Mouse (Mus musculus) cerebellum, postnatal 25 days (tissue): ENCODE results near the gene Eepd1.

Experiments used
- DNase-seq, 2 experiments: peaks; one replicate each; pipeline ENCODE4 v3.0.0; 2021; ENCODE audit warnings: mixed read lengths in 2 of 2

Eepd1 gene

DNA sequence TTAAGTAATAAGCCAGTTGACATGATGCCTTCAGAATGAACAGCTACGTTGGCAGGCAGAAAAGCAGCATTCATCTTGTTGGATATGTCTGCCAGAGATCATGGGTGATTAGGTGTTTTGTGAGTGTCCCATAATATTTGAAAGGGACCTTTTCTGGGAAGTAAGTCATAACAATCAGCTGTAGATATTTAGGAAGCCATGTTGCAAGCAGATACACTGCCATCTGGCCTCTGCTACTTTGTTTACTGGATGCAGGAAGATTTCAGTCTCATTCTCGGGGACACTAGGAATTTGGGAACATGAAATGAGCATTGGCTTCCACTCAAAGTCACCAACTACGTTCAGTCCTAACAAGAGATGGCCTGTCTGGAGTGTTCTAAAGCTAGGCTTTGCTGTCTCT is 54.1 kb downstream of the Eepd1 start:
- no peak for DNase-seq

DNA sequence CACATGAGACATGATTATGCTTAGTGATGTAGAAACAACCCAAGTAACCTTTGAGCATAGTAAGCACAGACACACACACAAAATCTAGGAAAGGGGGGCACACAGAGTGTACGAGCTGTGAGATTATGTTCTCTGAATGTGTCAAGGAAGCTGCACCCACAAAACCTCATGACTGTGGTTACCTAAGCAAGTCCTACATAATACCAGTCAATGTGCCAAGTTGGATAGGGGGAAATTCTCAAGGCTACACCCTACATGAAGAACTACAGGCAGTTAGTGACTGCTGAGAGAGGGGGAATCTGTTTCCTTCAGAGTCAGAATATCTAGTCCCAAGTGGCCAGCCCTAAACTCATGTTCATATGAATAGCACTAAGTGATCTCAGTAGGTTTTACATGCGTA is 58.1 kb downstream of the Eepd1 start:
- no peak for DNase-seq

DNA sequence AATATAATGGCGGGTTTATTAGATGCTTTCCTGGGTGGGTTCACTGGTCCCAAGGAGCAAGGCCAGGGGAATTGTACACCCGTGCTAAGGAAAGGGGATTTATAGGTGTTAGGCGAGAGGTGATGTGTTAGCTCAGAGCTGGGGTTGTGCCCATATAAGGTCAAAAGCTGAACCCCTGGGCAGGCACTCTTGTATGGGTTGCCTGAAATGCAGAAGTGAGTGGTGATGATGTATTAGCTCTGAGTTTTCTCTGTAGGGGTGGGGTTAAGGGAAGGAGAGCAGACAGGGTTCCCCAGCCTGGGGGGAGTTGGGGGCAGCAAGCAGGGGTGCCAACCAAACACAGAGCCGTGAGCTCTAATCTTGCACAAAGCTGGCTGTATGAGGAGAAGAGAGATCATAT is 60.0 kb downstream of the Eepd1 start:
- no peak for DNase-seq

DNA sequence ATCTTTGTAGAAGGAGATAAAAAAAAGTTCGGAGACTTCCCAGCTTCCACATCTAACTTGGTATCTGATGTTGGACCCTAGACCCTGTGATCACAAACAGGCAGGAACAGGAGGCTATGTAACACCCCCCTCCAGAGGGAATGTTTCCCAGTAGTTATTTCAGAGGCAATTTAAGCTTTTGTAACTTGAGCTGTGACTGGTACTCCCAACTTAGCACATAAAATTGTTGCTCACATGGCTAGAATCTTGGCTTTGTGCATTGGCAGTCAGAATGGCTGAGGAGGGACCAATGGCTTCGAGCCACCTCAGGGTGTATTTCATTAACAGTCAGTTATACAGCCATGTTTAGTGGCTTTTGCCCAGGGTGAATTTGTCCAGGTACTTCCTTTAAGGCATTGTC is 63.9 kb downstream of the Eepd1 start:
- DNase-seq = no peak

DNA sequence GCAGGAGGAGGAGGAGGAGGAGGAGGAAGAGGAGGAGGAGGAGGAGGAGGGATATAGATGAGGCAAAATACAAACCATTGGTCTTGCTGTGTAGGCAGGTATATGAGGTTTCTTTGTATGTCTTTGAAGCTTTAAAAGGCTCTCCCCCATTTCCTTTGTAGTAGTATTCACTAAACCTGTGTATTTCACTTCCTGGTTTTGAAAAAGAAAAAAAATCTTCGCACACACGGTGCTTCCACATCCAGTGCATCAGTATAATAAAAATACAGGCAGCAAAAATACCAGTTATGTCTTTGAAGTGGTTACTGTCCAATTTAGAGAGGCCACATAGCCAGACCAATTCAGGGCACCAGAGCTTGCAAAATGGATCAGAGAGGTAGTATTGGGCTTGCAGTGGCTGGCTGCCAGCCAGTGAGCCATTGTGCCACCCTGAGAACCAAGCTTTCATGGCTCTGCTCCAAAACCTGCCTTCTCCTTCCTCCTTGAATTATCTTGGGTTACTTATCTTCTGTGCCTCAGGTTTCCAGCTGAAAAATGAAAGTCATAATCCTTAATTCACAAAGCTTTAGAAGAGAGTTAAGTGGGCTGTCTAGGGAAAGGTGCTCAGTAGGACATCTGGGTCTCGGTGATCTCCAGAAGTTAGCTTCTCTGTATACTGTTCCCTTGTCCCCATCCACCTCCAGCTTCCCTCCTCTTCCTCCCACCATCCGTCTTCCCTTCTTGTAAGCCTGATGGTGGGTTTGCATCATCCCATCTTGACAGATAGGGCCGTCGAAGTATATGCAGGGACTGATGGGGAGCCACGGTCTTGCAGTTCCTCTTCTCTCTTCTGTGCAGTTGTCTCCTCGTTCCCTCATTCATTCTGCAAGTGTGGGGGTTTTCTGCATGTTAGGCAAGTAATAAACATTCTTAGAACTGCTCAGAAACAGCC is 68.0 kb downstream of the Eepd1 start:
- DNase-seq = peak in 1 of 2 experiments; percentile 56

DNA sequence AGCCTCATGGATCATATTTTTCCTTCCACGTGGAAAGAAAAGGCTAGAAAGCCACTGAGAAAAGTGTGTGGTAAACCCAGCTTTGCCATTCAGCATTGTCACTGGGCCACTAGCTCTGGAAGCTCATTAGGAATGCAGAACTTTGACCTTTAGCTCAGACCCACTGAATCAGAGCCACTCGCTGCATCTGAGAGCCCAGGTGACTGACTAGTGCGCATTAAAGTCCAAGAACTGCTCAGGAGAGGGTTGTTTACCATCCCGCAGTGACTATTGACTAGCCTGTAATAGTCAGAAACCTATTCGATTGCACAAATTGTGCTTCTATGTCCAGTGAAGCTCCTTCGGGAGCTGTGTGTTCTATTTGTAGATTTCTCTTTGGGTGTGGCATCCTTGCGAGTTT is 68.8 kb downstream of the Eepd1 start:
- DNase-seq = no peak

DNA sequence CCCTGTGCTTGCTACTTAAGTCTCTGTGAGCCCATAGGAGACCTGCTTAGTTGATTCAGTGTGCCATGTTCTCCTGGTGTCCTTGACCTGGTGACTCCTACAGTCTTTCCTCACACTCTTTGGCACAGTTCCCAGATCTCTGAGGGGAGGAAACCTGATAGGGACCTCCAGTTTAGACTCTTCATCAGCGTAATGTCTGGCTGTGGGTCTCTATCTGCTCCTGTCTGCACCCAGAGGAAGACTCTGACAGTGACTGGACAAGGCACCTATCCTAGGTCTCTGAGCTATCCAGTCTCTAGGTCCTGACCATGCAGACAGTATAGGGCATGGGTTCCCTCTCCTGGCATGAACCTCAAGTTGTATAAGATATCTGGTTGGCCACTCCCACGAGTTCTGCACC is 71.2 kb downstream of the Eepd1 start:
- no peak for DNase-seq

DNA sequence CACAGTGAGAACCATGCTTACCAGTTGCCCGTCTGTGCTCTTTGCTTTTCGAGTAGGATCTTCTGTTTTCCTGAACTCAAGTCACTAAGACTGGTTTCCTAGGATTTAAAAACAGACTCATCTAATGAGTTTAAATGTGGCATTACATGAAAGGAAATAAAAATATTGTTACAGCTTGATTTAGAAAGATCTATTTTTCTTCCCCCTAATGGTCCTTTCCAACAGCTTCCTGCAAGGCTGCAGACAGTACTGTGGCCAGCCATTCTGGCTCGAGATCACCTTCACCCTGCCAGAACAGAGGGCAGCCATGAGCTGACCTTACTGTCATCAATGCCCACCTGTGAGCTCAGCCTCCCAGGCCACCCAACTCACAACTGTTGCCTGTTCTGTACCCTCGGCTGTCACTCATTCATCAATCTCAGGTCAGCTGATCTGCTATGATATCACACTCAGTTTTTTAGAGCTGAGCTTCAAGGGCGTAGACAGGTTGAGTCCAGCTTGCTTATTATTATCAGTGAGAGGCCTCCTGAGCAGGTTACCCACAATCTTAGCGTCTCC is 73.0 kb downstream of the Eepd1 start:
- no peak for DNase-seq

DNA sequence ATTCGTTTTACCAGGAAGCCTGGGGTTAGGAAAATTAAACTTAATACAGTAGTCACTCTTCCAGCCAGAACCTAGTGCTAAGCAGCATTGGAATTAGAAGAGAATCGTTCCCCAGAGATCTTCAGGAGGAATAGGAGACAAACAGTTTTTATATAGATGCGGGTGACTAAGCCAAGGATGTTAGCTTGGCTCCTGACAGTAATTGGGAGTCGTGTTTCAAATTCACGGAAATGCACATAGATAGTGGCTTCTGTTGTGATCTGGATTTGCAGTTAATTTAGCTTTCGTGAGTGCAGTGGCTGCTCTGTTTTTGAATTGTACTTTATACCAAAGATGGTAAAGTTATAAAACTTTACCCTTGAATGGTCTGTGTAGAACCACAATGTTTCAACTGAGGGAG is 73.9 kb downstream of the Eepd1 start:
- no peak for DNase-seq

DNA sequence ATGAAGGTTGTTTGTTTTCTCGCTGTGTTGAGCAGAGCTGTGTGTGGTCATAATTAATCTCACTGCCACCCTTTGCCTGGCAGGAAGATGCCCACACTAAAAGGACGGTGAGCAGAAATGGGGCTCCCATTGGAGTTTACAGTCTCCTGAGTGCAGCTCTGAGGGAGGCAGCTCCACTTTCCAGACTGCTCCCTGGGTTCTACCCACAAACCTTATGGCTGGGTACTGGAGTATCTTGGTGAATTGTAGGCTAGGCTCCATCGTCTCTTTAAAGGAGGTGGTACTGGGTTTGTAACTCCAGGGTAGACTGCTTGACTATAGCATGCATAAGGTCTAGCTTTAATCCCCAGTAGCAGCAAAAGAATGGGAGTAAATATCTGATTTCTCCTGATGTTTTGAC is 74.7 kb downstream of the Eepd1 start:
- no peak for DNase-seq

DNA sequence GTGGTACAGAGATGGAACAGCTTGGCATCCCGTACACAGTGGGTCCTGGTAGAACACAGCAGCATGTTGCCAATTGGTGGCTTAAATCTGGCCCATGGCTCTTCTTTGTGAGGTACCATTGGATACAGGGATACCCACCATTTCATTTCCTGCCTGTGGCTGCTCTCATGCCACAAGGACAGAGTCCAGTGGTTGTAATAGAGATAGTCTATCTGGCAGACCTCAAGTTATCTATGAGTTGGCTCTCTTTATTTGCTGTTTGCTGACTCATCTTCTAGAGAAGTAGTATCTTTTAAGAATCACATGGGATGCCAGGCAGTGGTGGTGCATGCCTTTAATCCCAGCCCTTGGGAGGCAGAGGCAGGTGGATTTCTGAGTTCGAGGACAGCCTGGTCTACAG is 76.0 kb downstream of the Eepd1 start:
- no peak for DNase-seq

DNA sequence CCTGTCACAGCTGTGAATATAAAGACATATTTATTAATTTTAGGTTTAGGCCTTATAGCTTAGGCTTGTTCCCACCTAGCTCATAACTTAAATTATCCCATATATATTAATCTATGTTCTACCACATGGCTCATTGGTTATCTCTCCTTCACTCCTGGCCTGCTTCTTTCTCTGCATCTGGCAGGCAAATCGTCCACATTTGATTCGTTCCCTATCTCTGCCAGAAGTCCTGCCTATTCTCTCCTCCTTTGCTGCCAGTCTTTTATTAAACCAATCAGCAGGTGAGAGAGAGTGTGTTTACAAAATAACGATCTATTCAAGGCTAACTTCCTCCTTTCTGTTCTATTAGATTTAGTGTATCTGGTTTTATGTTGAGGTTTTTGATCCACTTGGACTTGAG is 77.5 kb downstream of the Eepd1 start:
- DNase-seq = no peak

DNA sequence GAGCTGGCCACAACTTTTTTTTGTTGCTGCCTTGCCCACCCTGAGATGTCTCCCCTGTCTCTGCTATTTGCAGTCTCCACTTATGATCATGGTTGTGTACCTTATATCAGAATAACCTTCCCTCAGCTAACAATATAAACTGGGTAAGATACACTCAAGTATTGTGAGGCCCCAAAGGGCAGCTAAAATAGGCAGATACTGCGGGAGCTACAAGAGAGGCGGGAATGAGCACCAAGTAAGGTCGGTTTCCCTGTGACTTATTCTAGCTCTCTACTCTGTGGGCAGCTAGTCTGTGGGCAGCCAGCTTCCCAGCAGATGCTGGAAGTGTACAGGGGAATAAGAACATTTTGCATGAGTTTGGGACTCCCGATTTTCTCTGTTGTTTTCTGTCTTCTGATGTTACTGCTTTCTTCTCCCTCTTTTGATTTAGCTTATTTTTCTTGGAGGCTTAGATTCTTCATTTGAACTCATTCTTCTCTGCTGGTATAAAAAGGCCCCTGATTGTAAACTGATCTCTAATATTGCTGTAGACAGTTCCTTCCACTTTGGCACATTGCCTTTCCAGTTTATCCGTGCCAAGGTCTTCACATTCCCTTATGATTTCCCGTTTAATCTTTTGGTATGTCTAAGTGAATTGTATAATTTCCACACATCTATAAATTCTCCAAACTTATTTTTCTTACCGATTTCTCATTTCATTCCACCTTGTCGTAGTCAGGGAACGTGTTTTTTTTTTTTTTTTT is 78.8 kb downstream of the Eepd1 start:
- DNase-seq = no peak

DNA sequence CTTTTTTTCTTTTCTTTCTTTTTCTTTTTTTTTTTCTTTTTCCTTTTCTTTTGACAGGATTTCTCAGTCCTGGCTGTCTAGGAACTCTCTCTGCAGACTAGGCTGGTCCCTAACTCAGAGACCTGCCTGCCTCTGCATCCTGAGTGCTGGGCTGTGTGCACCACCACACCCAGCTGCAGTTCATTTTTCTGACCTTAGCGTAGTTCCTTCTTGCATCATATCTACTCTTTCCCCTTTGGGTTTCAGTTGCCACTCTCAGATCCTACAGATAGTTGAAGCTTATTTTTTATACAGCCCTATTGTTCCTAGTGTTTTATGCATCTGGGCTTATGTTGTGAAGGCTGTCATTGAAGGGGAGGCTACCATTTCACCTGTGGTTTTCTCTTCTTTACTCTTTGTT is 79.8 kb downstream of the Eepd1 start:
- DNase-seq = no peak

DNA sequence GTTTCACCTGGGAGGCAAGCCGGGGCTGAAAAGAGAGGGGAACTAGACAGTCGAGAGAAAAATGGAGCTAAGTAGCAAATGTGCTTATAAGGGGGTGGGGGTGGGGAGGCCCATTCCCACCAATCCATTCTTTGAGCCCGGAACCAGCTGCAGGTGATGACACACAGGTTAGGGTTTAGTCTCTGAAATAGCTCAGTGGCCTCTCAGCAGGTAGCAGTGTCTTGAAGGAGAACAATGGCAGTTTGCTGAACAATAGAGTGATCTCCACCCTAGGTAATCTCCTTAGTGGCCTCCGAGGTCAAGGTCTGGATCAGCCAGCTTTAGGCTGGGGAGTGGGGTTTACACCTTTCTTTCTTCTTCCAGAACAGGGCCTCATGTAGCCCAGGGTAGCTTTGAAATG is 82.5 kb downstream of the Eepd1 start:
- DNase-seq = no peak

DNA sequence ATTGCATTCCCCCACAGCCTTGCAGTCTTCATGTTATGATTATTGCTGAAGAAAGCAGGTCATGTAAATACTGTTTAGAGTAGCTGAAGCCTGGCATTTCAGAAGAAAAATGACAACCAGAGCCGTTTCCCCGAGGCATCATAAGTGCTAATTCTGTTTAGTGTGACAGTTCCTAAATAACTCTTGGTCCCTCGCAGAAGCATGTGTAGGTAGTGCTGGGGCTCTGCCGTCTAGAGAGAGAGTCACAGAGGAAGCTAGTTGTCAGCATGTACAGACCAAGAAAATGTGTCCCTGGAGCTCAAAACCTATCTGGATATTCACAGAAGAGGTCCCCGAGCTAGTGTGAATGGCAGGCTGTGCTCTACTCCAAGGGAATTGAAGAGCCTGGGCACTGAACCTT is 85.7 kb downstream of the Eepd1 start:
- DNase-seq = no peak

DNA sequence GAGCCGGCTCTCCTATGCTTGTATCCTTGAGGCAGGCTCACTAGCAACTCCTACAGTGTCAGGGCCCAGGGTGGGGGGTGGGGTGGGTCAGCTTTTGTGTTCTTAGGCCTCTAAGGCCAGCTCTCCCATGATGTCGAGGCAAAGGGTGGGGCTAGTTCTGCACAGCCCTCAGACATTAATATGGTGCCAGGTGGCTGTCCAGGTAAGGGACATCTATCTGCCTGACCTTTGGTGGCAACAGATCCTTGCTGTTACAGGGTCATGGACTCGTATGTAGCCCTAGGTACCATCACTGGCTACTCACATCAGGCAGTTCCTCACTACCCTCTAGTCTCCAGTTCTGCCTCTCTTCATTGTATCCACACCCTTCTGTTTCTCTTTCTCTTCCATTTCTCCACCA is 87.4 kb downstream of the Eepd1 start:
- DNase-seq = no peak

DNA sequence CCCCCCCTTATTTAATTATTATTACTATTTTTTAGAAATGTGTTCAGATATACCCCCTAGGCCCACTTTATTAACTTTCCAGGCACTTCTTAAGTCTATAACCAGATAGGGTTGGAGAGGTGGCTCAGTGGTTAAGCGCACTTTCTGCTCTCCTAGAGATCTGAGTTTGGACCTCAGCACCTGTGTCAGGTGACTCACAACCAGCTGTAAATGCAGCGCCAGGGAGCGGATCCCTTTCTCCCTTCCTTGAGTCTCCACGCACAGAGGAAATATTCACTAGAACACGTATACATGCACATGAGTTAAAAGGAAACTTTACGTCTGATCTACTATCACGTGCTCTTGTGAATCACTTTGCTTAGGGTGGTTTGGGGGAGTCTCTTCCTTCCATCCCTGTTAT is 88.7 kb downstream of the Eepd1 start:
- DNase-seq = no peak

DNA sequence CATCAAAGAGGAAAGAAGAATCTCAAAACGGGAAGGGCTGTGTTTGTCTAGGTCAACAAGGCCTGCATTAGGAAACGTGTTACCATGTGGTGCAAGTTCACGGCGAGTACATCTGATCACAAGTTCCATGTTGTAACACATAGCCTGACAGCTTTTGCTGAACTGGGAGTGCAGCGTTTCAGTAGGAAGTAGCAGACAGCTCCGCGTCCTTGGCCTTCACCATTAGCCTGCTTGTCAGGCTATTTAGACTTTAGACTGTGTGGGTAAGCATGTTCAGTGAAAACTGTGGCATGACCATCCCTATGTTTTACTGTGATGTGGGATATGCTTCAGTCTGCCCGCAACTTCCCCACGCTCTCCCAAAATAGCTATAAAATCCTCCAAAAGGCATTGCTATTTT is 89.1 kb downstream of the Eepd1 start:
- DNase-seq = no peak

DNA sequence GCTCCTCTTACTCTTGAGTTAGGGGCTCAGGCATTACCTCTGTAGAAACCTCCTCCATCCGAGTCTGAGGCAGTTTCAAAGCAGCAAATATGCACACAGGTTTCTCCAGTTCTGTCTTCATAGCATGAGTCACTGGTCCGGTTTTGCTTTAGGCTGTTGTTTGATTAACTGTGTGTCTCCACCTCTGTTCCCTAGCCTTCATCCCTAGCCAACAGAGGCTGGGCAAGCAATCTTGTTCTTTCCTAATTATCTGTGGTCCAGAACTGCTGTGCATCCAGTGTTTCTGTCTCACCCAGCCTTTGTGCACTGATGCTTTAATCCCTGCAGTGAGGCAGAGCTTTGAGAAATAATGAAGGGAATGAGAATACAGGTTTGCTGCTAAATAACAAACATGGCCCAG is 90.0 kb downstream of the Eepd1 start:
- no peak for DNase-seq

DNA sequence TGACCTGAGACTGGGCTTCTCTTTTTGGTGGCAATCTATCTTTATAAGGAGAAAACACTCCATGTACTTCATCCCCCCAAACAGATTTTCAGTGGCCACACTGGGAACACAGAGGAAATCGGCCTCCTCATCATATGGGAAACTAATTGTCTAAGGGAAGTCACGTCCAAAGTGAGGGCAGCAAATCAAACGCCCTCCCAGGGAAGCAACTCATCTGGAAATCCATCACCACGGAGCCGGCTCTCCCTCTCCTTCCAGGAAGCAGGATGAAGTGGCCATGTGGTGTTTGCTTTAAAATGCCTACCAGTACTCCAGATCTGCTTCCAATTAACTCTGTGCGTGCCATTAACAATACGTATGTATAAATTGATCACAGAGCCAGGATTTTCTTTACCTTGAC is 92.4 kb downstream of the Eepd1 start:
- no peak for DNase-seq

DNA sequence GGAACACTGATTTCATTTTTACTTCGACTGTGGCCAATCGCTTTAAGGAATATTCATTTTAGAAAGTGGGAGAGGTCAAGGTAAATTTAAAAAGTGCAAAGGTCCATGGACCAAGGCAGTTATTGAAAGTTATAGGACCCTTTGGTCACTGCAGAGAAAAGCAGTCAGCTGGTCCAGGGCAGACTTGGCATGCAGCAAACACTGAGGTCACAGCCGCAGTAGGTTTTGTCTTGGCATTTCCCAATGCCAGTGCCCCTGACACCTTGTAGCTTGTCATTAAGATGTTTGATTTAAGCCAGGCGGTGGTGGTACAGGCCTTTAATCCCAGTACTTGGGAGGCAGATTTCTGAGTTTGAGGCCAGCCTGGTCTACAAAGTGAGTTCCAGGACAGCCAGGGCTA is 92.8 kb downstream of the Eepd1 start:
- DNase-seq = peak in 1 of 2 experiments; percentile 17

DNA sequence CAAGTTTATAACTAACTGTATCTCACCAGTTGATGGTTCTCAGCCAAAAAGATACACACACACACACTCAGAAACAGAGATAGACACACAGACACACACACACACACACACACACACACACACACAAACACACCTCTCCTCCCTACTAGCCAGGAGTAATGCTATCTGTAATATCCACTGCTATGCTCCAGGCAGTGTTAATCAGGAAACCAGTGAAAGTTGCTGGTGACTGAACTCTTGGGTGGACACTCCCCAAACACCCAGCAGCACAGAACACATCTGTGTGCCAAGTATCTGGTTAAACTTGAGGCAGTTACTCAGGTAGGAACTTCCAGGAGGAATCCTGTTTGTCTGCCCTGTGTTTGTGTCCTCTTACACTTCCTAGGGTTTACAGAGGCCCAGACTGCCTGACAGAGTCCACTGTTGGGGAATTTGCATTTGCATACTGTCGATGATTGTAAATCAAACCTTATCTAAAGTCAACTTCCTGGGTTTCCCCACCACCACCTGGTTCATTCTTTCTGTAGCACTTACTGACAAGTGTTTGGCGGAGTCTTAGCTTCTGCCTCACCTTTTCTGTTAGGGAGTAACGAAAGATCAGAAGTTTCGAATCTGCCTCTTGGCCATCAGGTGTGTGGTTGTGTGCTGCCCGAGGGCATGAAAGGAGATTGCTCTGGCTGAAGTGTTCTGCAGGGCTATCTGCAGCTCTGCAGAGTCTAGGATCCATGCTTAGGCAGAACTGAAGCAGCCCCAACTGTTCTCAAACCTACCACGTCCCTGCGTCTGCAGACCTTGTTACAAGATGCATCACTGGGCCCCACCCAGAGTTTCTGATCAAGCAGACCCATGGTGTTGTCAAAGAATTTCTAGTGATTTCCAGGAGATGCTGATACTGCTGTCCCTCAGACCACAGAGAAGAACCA is 97.6 kb downstream of the Eepd1 start:
- no peak for DNase-seq
